Mouse (Mus musculus) left cerebral cortex, adult 18-20 months (tissue): ENCODE results near the gene Tectb. TPM values are rescaled to one million over a fixed set of nuclear protein-coding genes. Genes with fewer than 3 reads are reported as not detected.

ENCODE experiments used
- DNase-seq, 2 experiments: peaks; one replicate each; pipeline ENCODE4 v3.0.0; 2021 to 2022; ENCODE audit warnings: low spot score in 2 of 2, mixed read lengths in 1 of 2
- total RNA-seq, 2 experiments: library from RNA; stranded (reverse); gene quantifications; 2 replicates each; pipeline ENCODE4 v1.2.3; 2021

Tectb gene
- total RNA-seq, 2 experiments from 2014 or later: not detected

DNA sequence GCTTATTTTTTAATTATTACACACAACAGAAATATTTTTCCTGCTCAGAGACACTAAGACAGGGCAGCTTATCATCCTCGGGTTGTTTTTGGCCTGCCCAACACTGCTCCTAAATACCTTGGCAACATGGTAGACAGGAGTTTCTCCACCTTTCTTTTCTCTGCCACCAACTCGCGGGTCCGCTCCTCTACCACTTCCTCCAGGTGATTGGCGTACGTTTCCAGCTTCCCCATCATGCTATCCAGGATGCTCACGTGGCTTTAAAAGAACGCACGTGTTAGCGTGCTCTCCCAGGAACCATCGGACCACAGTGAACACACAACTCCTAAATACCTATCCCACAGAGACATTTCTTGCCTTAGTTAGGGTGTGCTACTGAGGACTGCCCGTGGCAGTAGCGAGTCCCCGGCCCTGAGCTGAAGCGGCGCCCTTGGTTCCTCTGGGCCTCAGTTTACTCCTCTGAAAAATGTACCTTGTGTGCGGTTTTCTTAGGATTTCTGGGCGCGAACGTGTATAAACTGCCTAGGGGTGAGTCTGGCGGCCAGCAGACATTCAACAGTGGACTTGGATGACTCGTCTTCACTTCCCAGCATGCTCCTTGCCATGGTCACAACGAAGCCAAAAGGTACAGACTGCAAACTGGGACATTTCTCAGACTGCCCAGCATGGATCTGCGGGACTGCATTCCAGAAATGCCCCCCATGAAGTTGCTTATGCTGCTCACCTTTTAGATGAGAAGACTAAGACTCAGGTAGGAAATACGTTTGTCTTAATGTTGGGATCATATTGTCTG lies 27.4 kb downstream of the Tectb start:
- no peak for DNase-seq

DNA sequence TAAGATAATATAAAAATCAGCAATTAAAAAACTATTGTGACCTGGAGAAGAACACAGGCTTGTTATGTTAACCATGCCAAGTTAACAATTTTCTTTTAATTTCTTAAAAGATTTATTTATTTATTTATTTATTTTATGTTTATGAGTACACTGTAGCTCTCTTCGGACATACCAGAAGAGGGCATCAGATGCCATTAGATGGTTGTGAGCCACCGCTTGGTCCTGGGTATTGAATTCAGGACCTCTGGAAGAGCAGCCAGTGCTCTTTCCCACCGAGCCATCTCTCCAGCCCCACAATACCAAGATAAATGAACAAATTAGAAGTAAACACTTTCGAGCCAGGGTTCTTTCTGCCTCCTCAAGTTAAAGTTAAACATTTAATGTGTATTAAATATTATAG lies 28.1 kb downstream of the Tectb start:
- DNase-seq: no peak

DNA sequence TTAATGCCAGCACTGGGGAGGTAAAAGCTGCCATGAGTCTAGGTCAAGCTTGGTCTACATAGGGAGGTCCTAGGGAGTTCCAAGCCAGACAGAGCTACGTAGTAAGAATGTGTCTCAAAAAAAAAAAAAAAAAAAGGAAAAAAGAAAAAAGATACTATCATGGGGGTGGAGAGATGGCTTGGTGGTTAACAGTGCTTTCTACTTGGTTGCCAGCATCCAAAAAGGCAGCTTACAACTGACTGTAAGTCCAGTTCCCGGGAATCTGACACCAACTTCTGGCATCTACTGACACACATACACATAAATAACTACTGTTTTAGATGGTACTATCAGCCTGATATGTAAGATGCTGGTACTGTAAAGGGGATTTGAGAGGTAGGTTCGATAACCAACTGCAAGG lies 28.6 kb downstream of the Tectb start:
- DNase-seq: no peak

DNA sequence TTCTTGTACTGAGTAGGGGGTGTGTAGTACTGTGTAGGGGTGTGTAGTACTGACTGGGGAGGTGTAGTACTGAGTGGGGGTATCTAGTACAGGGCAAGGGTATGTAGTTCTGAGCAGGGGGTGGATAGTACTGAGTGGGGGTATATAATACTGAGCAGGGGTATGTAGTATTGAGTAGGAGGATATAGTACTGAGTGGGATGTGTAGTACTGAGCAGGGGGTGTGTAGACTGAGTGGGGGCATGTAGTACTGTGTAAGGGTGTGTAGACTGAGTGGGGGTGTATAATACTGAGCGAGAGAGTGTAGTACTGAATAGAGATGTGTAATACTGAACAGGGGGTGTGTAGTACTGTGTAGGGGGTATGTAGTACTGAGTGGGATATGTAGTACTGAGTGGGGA lies 31.2 kb downstream of the Tectb start:
- no peak for DNase-seq

DNA sequence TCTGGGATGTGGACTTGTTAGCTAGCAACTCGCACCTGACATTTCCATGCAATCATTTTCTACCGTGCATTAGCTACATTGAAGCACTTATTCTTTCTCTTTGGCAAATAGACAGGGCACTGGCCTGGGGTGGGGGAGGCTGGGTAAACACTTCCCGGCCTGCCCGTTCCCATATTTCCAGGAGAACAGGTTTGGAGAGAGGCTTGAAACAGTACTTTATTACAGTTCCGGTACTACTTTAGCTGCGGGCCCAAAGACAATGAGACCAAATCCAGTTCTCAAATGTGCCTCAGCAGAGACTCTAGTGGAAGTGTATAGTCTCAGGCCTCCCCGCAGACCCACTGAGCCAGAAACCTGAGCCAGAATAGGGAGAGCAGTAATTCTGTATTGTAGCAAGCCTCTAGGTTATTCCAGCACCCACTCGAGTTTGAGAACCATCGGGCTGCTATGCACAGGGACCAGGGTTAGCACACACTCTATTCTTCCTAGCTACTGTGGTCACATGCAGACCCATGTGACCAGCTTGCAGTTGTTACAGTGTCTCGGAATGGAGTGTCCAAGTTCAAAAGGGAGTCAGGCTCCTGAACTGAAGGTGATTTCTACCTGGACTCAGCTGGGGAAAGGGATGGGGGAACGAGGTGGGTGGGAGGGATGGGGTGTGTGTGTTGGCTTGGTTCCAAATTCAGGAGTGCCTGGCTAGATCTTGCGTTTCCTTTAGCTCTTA lies 33.2 kb downstream of the Tectb start:
- no peak for DNase-seq

- DNase-seq: no peak
Observed at GRCm38 (mm10) chr19:55216876-55217275, 36.3 kb downstream of the Tectb start.

GRCm38 (mm10) chr19:55217365-55217764 lies 36.8 kb downstream of the Tectb start:
- DNase-seq: peak; percentile 56 to 77

GRCm38 (mm10) chr19:55218192-55218739 lies 37.7 kb downstream of the Tectb start:
- peak; percentile 82 to 90 for DNase-seq

GRCm38 (mm10) chr19:55218741-55219221 lies 38.2 kb downstream of the Tectb start:
- DNase-seq: no peak

DNA sequence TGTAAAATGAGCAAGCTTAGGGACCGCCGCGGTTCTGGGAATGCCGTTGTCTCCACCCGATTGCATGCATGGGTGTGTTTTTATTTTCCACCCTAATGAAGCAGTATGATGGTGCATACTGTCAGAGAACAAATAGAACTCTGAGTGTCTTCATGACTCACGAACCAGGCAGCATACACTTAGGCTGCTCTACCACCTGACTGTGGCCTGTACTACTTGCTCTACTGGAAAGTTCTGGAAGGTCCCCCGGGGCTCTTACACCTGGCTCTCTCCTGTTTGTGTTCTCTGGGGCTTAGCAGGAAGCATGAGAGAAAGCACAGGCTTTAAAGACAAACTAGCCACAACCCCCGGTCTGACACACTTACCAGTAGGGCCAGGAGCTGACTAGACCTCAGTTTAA lies 38.8 kb downstream of the Tectb start:
- DNase-seq: no peak

DNA sequence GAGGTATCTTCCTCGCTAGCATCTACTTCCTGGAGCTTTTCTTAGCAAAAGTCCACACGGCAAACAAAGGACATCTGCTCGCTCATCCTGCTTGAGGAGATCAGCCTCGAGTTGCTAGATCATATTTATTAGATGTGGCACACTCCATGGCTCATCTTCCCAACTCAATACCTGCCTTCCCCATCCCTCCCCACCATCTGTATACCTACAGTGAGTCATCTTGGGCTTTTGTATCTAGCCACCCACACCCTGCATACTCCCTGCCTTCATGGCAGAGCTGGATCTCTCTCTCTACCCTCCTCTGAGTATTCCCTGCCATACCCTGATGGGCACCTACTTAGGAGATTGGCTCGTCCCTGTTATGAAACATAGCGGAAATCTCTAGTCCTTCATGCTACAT lies 40.7 kb downstream of the Tectb start:
- DNase-seq: peak in 1 of 2 experiments; percentile 41

GRCm38 (mm10) chr19:55222268-55222667 lies 41.7 kb downstream of the Tectb start:
- DNase-seq: no peak

DNA sequence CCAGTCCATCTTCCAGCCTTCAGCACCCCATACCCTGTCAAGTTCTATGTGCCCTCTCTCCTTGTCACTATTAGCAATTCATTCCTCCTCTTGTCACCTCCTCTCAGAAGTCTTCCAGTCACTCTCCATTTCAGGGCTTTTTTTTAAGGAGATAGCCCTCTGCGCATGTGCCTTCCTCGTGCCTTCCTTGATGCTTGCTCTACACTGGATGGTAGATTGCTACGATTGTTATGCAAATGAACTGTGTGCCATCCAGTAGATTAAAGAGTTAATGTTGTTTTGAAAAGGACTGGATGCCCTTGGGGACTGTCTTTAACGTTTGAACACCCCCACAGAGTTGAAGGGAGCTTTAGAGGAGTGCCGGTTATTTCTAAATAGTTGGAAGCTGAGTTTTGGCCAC lies 46.1 kb downstream of the Tectb start:
- no peak for DNase-seq

DNA sequence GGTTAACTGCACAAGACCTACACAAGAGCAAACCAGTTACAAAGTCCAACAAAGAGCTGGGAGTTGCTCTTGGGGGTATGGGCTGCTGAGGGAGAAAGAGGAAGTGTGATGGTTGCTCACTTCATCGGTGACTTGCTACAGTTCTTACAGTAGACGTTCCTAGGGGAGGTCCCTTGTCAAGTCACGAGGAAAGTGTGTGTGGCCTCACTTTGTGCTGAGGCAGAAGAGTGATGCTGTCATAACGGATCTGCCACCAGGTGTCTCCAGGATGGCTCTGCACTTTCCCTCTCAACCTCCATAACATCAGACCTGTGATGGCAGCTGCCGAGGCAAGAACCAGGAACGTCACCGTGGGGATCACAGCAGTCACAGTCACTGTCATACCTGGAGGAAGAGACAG lies 46.6 kb downstream of the Tectb start:
- no peak for DNase-seq

DNA sequence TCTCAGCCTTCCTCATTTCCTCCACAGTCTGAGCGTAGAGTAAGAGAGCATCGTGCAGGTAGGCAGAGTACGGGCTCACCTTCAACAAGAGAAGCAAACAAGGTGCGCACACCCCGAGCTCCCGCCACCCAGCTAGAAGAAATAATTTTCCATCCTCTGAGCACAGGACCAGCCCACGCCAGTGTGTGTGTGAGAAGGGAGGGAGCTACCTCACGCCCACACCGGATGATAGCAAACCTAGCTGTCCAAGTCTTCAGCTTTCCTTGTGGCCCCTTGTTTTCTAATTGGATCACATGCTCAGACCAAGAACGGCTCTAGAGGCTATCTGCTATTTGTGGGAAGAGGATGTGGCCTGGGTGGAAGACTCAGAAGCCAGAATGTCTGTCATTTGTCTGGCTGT lies 50.5 kb downstream of the Tectb start:
- peak; percentile 39 to 51 for DNase-seq

- no peak for DNase-seq
Observed at GRCm38 (mm10) chr19:55232136-55232535, 51.6 kb downstream of the Tectb start.

- no peak for DNase-seq
Observed at GRCm38 (mm10) chr19:55236026-55236425, 55.5 kb downstream of the Tectb start.

DNA sequence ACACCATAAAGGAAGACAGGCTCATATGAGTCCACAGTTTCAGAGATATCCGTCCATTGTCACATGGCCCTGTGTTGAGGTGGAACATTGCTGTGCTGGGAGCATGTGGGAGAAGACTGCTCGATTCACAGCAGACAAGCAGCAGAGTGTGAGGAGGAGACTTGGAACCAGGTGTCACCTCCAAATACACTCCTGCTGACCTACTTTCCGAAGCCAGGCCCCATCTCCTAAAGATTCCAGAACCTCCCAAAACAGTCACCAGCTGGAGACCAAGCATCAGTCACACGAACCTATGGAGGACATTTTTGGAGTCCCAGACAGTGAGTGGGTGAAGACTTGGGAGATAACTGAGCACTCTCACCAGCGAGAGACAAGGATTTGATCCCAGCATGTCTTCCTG lies 56.0 kb downstream of the Tectb start:
- peak; percentile 18 to 50 for DNase-seq

GRCm38 (mm10) chr19:55239766-55240426 lies 59.4 kb downstream of the Tectb start:
- no peak for DNase-seq

DNA sequence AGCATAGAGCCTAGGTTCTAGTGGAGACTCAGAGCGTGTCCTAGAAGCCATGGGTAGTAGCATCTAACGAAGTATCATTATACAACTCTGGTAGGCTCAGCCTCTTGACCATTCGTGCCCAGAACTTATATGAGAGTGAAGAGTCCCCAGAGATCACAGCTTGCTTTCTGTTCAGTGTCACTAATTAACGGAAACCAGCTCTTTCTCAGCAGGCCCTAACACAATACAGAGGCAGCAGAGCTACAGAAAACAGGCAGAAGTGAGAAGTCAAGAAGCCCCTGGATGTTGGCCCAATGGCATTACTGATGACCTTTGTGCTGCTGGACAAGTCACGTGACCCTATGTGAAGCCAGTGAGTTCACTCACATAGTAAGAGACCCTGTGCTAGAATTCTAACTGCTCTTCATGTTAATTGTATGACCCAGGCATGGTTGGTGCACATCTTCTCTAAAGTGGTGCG lies 60.7 kb downstream of the Tectb start, which contains the start of gene Gucy2g:
Gene Gucy2g, minus strand, starts transcription at position 51 of the 460 bp plus-strand sequence.
- DNase-seq: no peak

GRCm38 (mm10) chr19:55244791-55245231 lies 64.3 kb downstream of the Tectb start:
- DNase-seq: peak; percentile 50 to 64
